Mouse (Mus musculus) forebrain, embryonic 11.5 days (tissue): ENCODE measurements around the gene Bves. TPM values are rescaled to one million over a fixed set of nuclear protein-coding genes. Genes with fewer than 3 reads are reported as not detected.

Experiments
- ATAC-seq: fragments of 200-750 bp; cut with Nextera tagmentation; replicated peaks from 2 replicates; pipeline ENCODE4 v1.8.0; 2017; ENCODE audit warnings: moderate TSS enrichment; ENCODE audit not compliant: low FRiP score
- DNase-seq: peaks from one replicate; pipeline ENCODE4 v3.0.0-alpha.2; 2017; ENCODE audit warnings: low spot score
- H3K27ac ChIP-seq: fragments of 300-500 bp; sonication (generic); 2 replicates; pipeline ENCODE4 v1.5.1; 2014; ENCODE audit warnings: low read depth, low read length
- H3K27me3 ChIP-seq: fragments of 300-500 bp; sonication (generic); 2 replicates; pipeline ENCODE4 v1.6.1; 2014; ENCODE audit warnings: mild to moderate bottlenecking, low read length, mixed read lengths; ENCODE audit not compliant: control insufficient read depth, insufficient read depth
- H3K36me3 ChIP-seq: fragments of 300-500 bp; sonication (generic); 2 replicates; pipeline ENCODE4 v1.6.1; 2014; ENCODE audit warnings: mild to moderate bottlenecking, low read length, moderate library complexity, mixed read lengths; ENCODE audit not compliant: control insufficient read depth, insufficient read depth
- H3K4me1 ChIP-seq: fragments of 300-500 bp; sonication (generic); replicated peaks from 2 replicates; pipeline ENCODE4 v1.6.1; 2014; ENCODE audit warnings: low read length, mixed read lengths; ENCODE audit not compliant: control insufficient read depth, insufficient read depth
- H3K4me2 ChIP-seq: fragments of 300-500 bp; sonication (generic); 2 replicates; pipeline ENCODE4 v1.6.1; 2014; ENCODE audit warnings: low read depth, mild to moderate bottlenecking, low read length, moderate library complexity, mixed read lengths; ENCODE audit not compliant: severe bottlenecking
- H3K4me3 ChIP-seq: fragments of 300-500 bp; sonication (generic); 2 replicates; pipeline ENCODE4 v1.5.1; 2014; ENCODE audit warnings: low read depth, low read length
- H3K9ac ChIP-seq: fragments of 300-500 bp; sonication (generic); 2 replicates; pipeline ENCODE4 v1.6.1; 2014; ENCODE audit warnings: low read length
- H3K9me3 ChIP-seq: fragments of 300-500 bp; sonication (generic); 2 replicates; pipeline ENCODE4 v1.6.1; 2016; ENCODE audit warnings: low read length, mixed read lengths; ENCODE audit not compliant: control insufficient read depth
- WGBS: fragments of 180-500 bp; shearing (Covaris S2); extraction: QIAGEN DNeasy Blood & Tissue Kit; methylation state at CpG from one replicate; pipeline ENCODE4 v1.1.7; 2014; 5-methylcytosine and 5-hydroxymethylcytosine counted together
- polyA plus RNA-seq: library from polyadenylated mRNA; unstranded; fragments of >200 nt; fragmentation: Nextera tagmentation; extraction: Ambion mirVana; gene quantifications from 2 replicates; pipeline ENCODE4 v1.2.1, GENCODE M21; 2014

The Bves gene
- polyA plus RNA-seq, 1 experiment from 2014 or later = 1.5 TPM

DNA sequence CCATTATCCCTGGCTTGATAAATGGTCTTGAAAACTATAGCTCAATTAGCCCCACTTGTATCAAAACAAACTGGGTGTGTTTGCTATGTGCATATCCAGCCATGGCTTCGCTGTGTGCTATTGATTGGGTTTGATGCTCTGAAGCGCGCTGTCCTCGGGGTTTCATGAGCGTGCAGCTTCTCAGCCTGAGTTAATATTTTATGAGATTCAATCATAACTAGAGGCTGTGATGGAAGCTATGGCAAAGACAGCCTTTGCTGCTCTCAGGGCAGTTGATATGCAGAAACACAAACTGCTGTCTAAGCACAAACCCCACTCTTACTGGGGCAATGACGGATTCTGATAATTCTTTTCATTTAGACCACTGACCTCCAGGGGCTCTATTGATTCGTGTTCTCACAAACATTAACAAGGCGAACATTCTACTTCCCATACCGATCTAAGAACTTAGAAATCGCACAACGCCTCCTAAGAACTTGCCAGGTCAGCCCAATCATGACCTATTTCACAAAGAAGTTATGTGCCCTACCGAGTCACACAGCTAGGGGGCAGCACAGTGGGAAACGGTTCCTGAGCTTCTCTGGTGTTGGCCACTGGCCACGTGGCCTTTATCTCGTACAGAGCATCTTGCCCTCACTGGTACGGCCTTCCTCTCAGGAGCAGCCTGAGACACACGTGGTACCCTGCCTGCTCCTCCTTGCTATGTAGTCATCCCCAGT, 31.6 kb downstream of the Bves start:
- Histone ChIP-seq H3K4me3 (no peak overlapping the region), H3K4me1 (no peaks in the 10 kb centered on the region), H3K9me3 (no peaks in the 10 kb centered on the region), H3K27ac (no peak overlapping the region), H3K27me3 (no peaks in the 10 kb centered on the region), H3K36me3 (no peaks in the 10 kb centered on the region), H3K9ac (no peak overlapping the region), H3K4me2 (no peak overlapping the region)
- DNase-seq (no peak), ATAC-seq (no peak)
- WGBS = 91% methylated on average over 17 of the region's 17 CpGs

DNA sequence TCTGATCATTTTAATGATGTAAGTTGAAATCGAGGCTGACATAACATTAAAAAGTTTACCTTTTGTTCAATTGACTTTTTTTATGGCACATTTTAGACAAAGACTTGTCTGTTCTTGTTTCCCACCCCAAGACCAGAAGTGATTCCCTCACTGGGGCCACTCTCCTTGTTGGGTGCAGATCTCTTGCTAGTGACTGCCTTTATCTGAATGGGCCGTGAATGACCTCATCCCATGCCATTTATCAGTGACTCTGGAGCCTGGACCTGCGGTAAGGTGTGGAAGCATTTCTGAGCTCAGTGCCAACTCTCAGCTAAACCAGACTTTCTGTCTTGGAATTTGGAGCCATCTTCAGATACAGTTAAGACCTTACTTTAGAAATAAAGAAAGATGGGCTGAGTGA, 34.1 kb downstream of the Bves start:
- no peak for ATAC-seq

DNA sequence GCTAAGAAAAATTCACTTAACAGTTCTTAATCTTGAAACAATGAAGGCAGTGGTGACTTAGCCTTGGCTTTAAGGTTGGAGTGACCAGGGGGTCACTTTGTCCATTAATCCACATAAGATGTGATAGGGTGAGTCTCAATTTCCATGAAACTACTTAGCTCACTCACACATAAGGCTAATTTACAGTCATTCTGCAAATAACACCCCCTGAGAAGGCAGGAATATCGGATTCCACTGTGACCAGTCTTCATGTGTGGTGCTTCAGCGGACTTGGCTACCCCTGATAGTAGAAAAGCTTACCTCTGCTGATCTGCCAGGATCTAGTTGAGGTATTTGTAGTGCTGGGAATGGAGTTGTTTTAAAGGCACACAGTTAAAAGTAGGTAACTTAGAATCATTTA, 35.0 kb downstream of the Bves start:
- Histone ChIP-seq H3K4me3 (no peak overlapping the region), H3K27ac (no peak overlapping the region), H3K27me3 (no peaks in the 10 kb centered on the region), H3K4me2 (no peak overlapping the region), H3K4me1 (no peaks in the 10 kb centered on the region), H3K9me3 (no peaks in the 10 kb centered on the region), H3K9ac (no peak overlapping the region), H3K36me3 (no peaks in the 10 kb centered on the region)
- 82% methylated on average over 2 of the region's 2 CpGs for WGBS
- DNase-seq = no peak
- ATAC-seq = no peak

More for the DNA sequence above, 34.1 kb downstream of the Bves start:
- Histone ChIP-seq H3K4me2 (no peak overlapping the region), H3K27me3 (no peaks in the 10 kb centered on the region), H3K36me3 (no peaks in the 10 kb centered on the region), H3K4me1 (no peaks in the 10 kb centered on the region), H3K27ac (no peak overlapping the region), H3K9ac (no peak overlapping the region), H3K9me3 (no peaks in the 10 kb centered on the region), H3K4me3 (no peak overlapping the region)
- 90% methylated on average over 3 of the region's 3 CpGs for WGBS
- DNase-seq = no peak

DNA sequence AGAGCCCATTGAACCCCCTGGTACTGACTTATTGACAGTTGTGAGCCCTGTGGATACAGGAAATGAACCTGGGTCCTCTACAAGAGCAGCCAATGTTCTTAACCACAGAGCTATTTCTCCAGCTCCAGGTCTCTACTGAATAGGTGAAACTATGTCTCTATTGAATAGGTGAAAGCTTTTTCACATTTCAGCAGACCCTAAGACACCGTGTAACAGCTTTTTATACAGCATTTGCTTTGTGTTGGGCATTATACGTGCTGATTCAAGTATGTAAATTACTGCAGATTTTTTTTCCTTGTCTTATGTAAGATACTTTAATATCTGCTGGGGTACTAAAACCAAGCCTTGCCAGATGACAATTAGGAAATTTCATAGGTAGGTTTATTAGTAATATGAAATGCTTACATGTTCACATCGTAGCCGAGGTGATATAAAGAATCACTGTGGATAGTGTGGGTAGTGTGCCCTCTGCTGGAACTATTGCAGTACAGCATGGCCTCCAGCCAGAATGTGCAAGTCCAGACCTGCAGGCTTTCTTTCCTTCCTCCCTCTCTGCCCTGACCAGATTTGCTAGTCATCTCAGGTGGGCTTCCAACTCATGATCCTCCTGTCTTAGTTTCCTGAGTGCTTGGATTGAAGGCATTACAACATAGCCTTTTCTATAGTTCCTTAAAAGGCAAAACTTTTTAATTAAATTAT, 37.6 kb downstream of the Bves start:
- H3K4me2 ChIP-seq = no peak overlapping the region
- peak; percentile 65 for ATAC-seq
- WGBS = 78% methylated on average over 4 of the region's 4 CpGs
- H3K9ac ChIP-seq = no peak overlapping the region
- H3K4me3 ChIP-seq = no peak overlapping the region
- no peak overlapping the region for H3K27ac ChIP-seq
- no peaks in the 10 kb centered on the region for H3K36me3 ChIP-seq
- H3K4me1 ChIP-seq = no peaks in the 10 kb centered on the region
- H3K27me3 ChIP-seq = no peaks in the 10 kb centered on the region
- H3K9me3 ChIP-seq = no peaks in the 10 kb centered on the region
- DNase-seq = peak; percentile 79

DNA sequence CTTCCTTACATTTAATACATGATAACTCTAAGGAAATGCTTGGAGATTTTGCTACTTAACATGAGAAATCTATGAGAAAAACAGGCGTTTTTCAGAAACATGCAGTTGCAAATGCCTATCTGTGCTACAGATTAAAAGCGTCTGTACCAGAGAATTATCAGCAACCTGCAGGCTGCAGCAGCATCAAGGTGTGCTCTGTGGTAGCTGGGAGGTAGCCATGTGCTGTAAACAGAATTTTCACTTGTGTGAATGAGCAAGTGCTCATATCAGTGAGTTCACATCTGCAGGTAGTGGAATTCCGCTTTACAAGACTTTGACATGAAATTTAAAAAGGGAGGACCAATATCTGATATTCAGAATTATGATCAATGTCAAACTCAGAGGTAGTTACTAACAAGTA, 42.7 kb downstream of the Bves start:
- Histone ChIP-seq H3K4me3 (no peak overlapping the region), H3K9ac (no peak overlapping the region), H3K27me3 (no peaks in the 10 kb centered on the region), H3K4me2 (no peak overlapping the region), H3K9me3 (no peaks in the 10 kb centered on the region), H3K27ac (no peak overlapping the region), H3K4me1 (no peaks in the 10 kb centered on the region), H3K36me3 (peaks cover 2% of the 10 kb centered on the region; the same call in 1 of the 2 replicates)
- ATAC-seq (no peak), DNase-seq (no peak)
- 93% methylated on average over 3 of the region's 3 CpGs for WGBS

DNA sequence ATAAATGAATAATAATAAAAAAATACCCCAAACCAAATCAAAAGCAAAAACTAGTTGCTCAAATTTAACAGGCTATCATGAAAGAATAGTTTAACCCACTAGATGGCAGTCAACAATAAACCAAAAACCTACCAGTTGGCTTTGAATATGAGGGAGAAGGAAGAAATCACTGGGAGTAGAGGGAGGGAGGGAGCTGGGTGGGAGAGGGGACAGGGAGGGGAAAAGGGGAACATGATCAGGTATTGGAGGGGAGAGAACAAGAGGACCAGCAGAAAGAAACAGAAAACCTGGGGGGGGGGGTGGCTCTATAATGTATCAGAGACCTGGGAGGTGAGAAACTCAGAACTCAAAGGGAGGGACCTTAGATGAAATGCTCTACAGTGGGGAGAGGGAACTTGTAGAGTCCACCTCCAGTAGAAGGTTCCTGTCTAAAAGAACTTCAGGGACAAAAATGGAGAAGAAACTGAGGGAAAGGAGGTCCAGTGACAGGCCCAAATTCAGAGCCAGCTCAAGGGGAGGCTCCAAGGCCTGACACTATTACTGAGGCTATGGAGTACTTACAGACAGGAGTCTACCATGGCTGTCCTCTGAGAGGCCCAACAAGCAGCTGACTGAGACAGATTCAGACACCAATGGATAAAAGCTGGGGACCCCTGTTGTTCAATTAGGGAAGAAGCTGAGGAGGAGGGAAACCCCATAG, 46.5 kb downstream of the Bves start:
- no peaks in the 10 kb centered on the region for H3K27me3 ChIP-seq
- H3K4me2 ChIP-seq = no peak overlapping the region
- DNase-seq (no peak), ATAC-seq (no peak)
- H3K27ac ChIP-seq = no peak overlapping the region
- H3K9me3 ChIP-seq = no peaks in the 10 kb centered on the region
- H3K4me3 ChIP-seq = no peak overlapping the region
- peaks cover 2% of the 10 kb centered on the region; the same call in 1 of the 2 replicates for H3K36me3 ChIP-seq
- H3K9ac ChIP-seq = no peak overlapping the region
- H3K4me1 ChIP-seq = no peaks in the 10 kb centered on the region

DNA sequence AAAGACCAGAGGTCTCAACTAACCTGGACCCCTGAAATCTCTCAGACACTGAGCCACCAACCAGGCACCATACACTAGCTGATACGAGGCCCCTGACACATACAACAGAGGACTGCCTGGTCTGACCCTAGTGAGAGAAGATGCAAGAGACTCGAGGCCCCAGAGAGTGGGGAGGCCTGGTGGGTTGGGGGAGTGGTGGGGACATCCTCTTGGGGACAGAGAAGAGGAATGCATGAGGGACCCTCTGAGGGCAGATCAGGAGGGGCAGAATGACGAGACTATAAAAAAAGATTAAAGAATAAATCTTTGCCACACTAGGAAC, 47.0 kb downstream of the Bves start:
- no peak overlapping the region for H3K27ac ChIP-seq
- no peaks in the 10 kb centered on the region for H3K9me3 ChIP-seq
- ATAC-seq = no peak; the same call in 1 of the 2 replicates

DNA sequence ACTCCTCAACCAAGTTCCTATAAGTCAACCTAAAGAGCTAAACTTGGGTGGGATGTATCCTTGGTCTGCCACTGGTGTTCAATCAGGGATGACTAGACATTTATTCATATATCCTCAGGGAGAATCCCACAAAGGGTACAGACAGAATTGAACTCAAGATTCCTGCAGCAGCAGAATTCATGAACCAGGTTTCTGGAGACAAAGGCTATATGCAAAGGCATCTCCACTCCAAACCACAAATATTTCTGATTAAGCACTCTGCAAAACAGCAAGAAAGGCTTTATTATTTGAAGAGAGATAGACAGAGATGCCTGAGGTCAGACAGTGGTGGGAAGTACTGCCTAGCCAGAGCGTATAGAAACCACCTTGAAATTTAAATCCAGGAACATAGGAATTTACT, 62.6 kb downstream of the Bves start:
- Histone ChIP-seq H3K4me3 (no peak overlapping the region), H3K4me2 (no peak overlapping the region), H3K4me1 (no peaks in the 10 kb centered on the region), H3K27me3 (no peaks in the 10 kb centered on the region), H3K36me3 (no peaks in the 10 kb centered on the region), H3K27ac (no peak overlapping the region), H3K9me3 (no peaks in the 10 kb centered on the region), H3K9ac (no peak overlapping the region)
- ATAC-seq (no peak), DNase-seq (no peak)
- WGBS = 90% methylated on average over 1 of the region's 1 CpGs

More for the DNA sequence above, 47.0 kb downstream of the Bves start:
- Histone ChIP-seq H3K4me2 (no peak overlapping the region), H3K9ac (no peak overlapping the region), H3K36me3 (peaks cover 2% of the 10 kb centered on the region; the same call in 1 of the 2 replicates), H3K27me3 (no peaks in the 10 kb centered on the region), H3K4me3 (no peak overlapping the region), H3K4me1 (no peaks in the 10 kb centered on the region)
- no peak for DNase-seq
- WGBS = 54% methylated on average over 3 of the region's 3 CpGs
